Mouse (Mus musculus) urinary bladder, postnatal 36 days (tissue): Measurements from ENCODE around the gene Mtif2.
"Not testable (repeated sequence)": the region's sequence is repeated elsewhere in the genome, so short reads cannot be mapped to it uniquely, and the experiment has no call there.

ENCODE experiments used
- DNase-seq, 2 experiments: peaks; one replicate each; pipeline ENCODE4 v3.0.0; 2022; ENCODE audit warnings: low spot score in 2 of 2, mixed read lengths in 1 of 2

Gene Mtif2

GRCm38 (mm10) chr11:29525988-29526794, at the start of gene Mtif2:
Gene Mtif2, plus strand, starts transcription at chr11:29526408.
- DNase-seq = peak; percentile 66 to 73

GRCm38 (mm10) chr11:29493135-29493534, 33.1 kb upstream of the Mtif2 start:
- no peak for DNase-seq

GRCm38 (mm10) chr11:29496962-29497361, 29.2 kb upstream of the Mtif2 start:
- DNase-seq = no peak

GRCm38 (mm10) chr11:29503948-29504893, 22.0 kb upstream of the Mtif2 start:
- DNase-seq = no peak

- DNase-seq = no peak
These were observed 21.1 kb upstream of the Mtif2 start for GRCm38 (mm10) chr11:29504899-29505625.

- no peak for DNase-seq
These were observed 16.8 kb upstream of the Mtif2 start for GRCm38 (mm10) chr11:29509421-29509820.

GRCm38 (mm10) chr11:29512818-29513535, 13.2 kb upstream of the Mtif2 start:
- no peak for DNase-seq

- no peak for DNase-seq
These were observed 11.9 kb upstream of the Mtif2 start for GRCm38 (mm10) chr11:29514325-29514681.

- peak; percentile 91 to 92 for DNase-seq
These were observed 11.4 kb upstream of the Mtif2 start, which contains the start of gene Prorsd1 for GRCm38 (mm10) chr11:29514682-29515412. Gene Prorsd1, minus strand, starts transcription at chr11:29515033.

GRCm38 (mm10) chr11:29538201-29538600, 12.0 kb downstream of the Mtif2 start:
- DNase-seq = no peak

GRCm38 (mm10) chr11:29544225-29544945, 18.2 kb downstream of the Mtif2 start:
- DNase-seq = no peak

- not testable (repeated sequence) for DNase-seq
These were observed 19.0 kb downstream of the Mtif2 start for GRCm38 (mm10) chr11:29545150-29545752.

GRCm38 (mm10) chr11:29546297-29546696, 20.1 kb downstream of the Mtif2 start:
- DNase-seq = not testable (repeated sequence)

- no peak for DNase-seq
These were observed 20.6 kb downstream of the Mtif2 start for GRCm38 (mm10) chr11:29546762-29547161.

GRCm38 (mm10) chr11:29547249-29547751, 21.1 kb downstream of the Mtif2 start:
- DNase-seq = no peak

GRCm38 (mm10) chr11:29547752-29548503, 21.7 kb downstream of the Mtif2 start, which contains the start of the genes Clhc1 and Rps27a:
Gene Clhc1, plus strand, starts transcription at chr11:29547950.
Gene Rps27a, minus strand, starts transcription at chr11:29548109.
- DNase-seq = peak; percentile 90 to 93

- DNase-seq = no peak
These were observed 22.6 kb downstream of the Mtif2 start for GRCm38 (mm10) chr11:29548504-29549424.
